Mouse (Mus musculus): ENCODE data around the gene Sgpp2.

The Sgpp2 gene

GRCm38 (mm10) chr1:78454659-78455058 is 144.5 kb downstream of the Sgpp2 start:
- peak; percentile 67 for DNase-seq
